Mouse (Mus musculus): ENCODE results near the gene Zdhhc14.
"Not testable (repeated sequence)": the region's sequence is repeated elsewhere in the genome, so short reads cannot be mapped to it uniquely, and the experiment has no call there.

GRCm38 (mm10) chr17:5624815-5625214 is 132.5 kb downstream of the Zdhhc14 start:
- TF ChIP-seq POLR2A (IDR thresholded peaks at IDR 0.05; ENCODE audit: borderline replicate concordance, insufficient read depth, low read length); CTCF (IDR thresholded peaks at IDR 0.05; ENCODE audit: borderline replicate concordance, insufficient read depth, low read depth, low read length): not testable (repeated sequence)

Data from cerebellum, adult 2 months (tissue).